Mouse (Mus musculus) limb, embryonic 13.5 days (tissue): ENCODE data around the gene Prr7. TPM values are rescaled to one million over a fixed set of nuclear protein-coding genes. Genes with fewer than 3 reads are reported as not detected.

ENCODE experiments used
- ATAC-seq: fragments of 200-750 bp; cut with Nextera tagmentation; 2 replicates; pipeline ENCODE4 v1.8.0; 2017; ENCODE audit warnings: low read depth, moderate number of reproducible peaks, moderate TSS enrichment; ENCODE audit not compliant: low FRiP score
- H3K27ac ChIP-seq: fragments of 300-500 bp; sonication (generic); 2 replicates; pipeline ENCODE4 v1.5.1; 2015; ENCODE audit warnings: inconsistent platforms, mild to moderate bottlenecking, moderate library complexity
- H3K27me3 ChIP-seq: fragments of 300-500 bp; sonication (generic); 2 replicates; pipeline ENCODE4 v1.6.1; 2015; ENCODE audit warnings: mild to moderate bottlenecking, inconsistent platforms
- H3K36me3 ChIP-seq: fragments of 300-500 bp; sonication (generic); 2 replicates; pipeline ENCODE4 v1.6.1; 2015; ENCODE audit warnings: inconsistent platforms, mild to moderate bottlenecking, moderate library complexity
- H3K4me1 ChIP-seq: fragments of 300-500 bp; sonication (generic); 2 replicates; pipeline ENCODE4 v1.6.1; 2015; ENCODE audit warnings: inconsistent platforms
- H3K4me2 ChIP-seq: fragments of 300-500 bp; sonication (generic); replicated peaks from 2 replicates; pipeline ENCODE4 v1.6.1; 2015; ENCODE audit warnings: inconsistent platforms, mild to moderate bottlenecking, moderate library complexity
- H3K4me3 ChIP-seq: fragments of 300-500 bp; sonication (generic); 2 replicates; pipeline ENCODE4 v1.5.1; 2015; ENCODE audit warnings: moderate library complexity, mild to moderate bottlenecking, inconsistent platforms
- H3K9ac ChIP-seq: fragments of 300-500 bp; sonication (generic); 2 replicates; pipeline ENCODE4 v1.6.1; 2015; ENCODE audit warnings: mild to moderate bottlenecking, inconsistent platforms
- H3K9me3 ChIP-seq: fragments of 300-500 bp; sonication (generic); 2 replicates; pipeline ENCODE4 v1.6.1; 2016; ENCODE audit warnings: inconsistent platforms
- WGBS: fragments of 180-500 bp; shearing (Covaris S2); methylation state at CpG from one replicate; pipeline ENCODE4 v1.1.7; 2015; 5-methylcytosine and 5-hydroxymethylcytosine counted together
- polyA plus RNA-seq: library from polyadenylated mRNA; unstranded; fragments of >200 nt; fragmentation: Nextera tagmentation; extraction: Ambion mirVana; gene quantifications from 2 replicates; pipeline ENCODE4 v1.2.1, GENCODE M21; 2015

Prr7 gene
- polyA plus RNA-seq, 1 experiment from 2014 or later, result 0.79 TPM

DNA sequence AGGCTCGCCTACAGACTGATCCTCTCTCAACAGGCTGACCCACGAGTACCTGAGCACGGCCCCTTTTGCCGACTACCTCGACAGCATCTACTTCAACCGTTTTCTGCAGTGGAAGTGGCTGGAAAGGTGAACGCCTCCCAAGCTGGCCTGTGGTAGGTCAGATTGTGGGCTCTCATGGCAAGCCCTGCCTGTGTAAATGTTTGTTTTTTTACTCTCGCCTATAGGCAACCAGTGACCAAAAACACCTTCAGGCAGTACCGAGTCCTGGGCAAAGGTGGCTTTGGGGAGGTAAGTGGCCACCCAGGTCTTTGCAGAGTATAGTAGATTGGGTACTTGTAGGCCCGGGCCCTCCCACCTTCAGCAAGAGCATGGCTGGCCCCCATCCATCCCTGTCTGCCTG, 12.8 kb upstream of the Prr7 start:
- H3K4me1 ChIP-seq, result peaks cover 20% of the 10 kb centered on the region
- peaks cover 73% of the 10 kb centered on the region for H3K36me3 ChIP-seq
- H3K4me2 ChIP-seq, result no peak overlapping the region
- H3K27me3 ChIP-seq, result no peaks in the 10 kb centered on the region
- no peak overlapping the region for H3K27ac ChIP-seq
- H3K9me3 ChIP-seq, result no peaks in the 10 kb centered on the region
- H3K9ac ChIP-seq, result no peak overlapping the region
- 92% methylated on average over 10 of the region's 10 CpGs for WGBS
- no peak overlapping the region for H3K4me3 ChIP-seq
- ATAC-seq, result no peak

DNA sequence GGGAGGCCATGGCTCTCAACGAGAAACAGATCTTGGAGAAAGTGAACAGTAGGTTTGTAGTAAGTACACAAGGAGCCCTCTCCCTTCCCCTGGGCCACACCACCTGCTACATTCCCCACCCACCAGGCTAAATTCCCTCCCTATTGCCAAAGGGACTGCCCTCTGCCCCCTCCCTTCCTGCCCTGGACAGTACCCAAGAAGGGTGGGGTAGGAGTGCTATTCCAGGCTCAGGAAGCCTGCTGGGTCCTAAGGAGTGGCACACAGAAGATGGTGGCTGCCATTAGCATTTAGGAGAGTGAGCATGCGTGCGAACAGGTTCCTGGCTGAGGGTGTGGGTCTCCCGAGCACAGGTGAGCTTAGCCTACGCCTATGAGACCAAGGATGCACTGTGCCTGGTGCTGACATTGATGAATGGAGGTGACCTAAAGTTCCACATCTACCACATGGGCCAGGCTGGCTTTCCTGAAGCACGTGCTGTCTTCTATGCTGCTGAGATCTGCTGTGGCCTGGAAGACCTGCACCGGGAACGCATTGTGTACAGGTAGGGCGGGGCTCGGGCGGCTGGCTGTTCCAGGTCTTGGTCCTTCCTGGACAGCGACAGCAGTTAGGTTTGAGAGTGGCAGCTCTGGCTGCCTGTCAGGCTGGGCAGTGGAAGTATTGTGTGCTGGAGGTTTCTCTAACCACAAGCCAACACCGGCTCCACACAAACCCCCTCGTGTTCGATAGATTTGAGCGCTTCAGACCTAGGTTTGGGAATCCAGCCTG, 12.1 kb upstream of the Prr7 start:
- ATAC-seq, result no peak
- no peak overlapping the region for H3K9ac ChIP-seq
- H3K27me3 ChIP-seq, result no peaks in the 10 kb centered on the region
- H3K27ac ChIP-seq, result no peak overlapping the region
- H3K4me1 ChIP-seq, result peaks cover 13% of the 10 kb centered on the region
- peaks cover 78% of the 10 kb centered on the region for H3K36me3 ChIP-seq
- H3K9me3 ChIP-seq, result no peaks in the 10 kb centered on the region
- no peak overlapping the region for H3K4me2 ChIP-seq
- H3K4me3 ChIP-seq, result no peak overlapping the region
- WGBS, result 95% methylated on average over 16 of the region's 16 CpGs

DNA sequence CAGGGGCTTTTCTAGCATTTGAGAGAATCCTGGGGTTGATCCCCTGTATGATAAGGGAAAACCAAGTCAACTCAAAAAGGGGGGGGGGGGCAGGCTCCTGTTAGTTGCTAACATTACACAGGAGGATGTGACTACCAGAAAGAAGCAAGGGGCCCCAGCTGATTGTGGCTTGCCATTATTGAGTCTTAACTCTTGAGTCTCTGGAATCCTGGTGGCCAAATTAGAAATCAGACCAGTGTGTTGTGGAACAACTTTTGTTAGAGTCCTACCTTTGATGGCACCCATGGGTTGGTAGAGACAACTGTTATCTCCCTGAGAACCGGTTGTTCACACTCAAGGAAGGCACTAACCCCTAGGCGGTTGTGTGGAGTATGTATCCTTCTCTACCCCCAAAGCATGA, 1.1 kb upstream of the Prr7 start:
- Histone ChIP-seq H3K27ac (no peak overlapping the region), H3K4me2 (no peak overlapping the region), H3K4me3 (no peak overlapping the region), H3K9ac (no peak overlapping the region), H3K27me3 (no peaks in the 10 kb centered on the region), H3K4me1 (peaks cover 29% of the 10 kb centered on the region), H3K9me3 (no peaks in the 10 kb centered on the region), H3K36me3 (peaks cover 42% of the 10 kb centered on the region)
- ATAC-seq, result no peak
- 43% methylated on average over 2 of the region's 2 CpGs for WGBS

DNA sequence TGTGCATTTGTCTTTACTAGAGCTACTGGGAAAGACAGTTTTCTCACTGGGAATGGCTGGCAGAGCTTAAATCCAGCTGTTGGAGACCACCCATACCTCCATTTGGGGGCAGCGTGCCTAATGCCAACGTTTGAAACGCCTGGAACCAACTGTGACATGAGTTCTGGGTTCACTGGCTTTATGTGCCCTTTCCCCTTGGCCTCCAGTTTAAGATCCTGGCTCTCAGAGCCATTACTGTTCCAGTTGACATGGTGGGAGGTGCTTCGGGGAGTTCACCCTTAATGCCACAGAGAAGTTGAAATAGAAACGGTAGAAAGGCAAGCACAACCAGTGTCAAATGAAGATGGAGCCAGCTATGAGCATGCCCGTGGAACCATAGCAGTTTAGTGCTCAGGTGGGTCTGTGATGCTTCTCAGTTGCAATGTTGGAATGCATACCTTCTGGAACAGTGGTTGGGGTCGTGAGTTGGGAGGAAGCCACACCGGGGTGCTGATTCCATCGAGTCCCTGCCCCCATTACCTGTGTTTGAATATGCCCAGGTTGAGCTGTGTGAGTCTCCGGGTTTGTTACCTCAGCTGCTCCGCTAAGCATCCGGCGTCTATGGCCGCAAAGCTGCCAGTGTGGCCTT, 554 bp upstream of the Prr7 start:
- ATAC-seq, result 0 out of 2 replicates have a peak, but pooled peaks have one; percentile 2
- H3K4me1 ChIP-seq, result peaks cover 30% of the 10 kb centered on the region
- peak overlapping the region; percentile 91 for H3K4me2 ChIP-seq
- 7% methylated on average over 14 of the region's 14 CpGs for WGBS
- peak overlapping the region; percentile 84 for H3K9ac ChIP-seq
- peak overlapping the region; percentile 48; the same call in 1 of the 2 replicates for H3K27ac ChIP-seq
- no peaks in the 10 kb centered on the region for H3K9me3 ChIP-seq
- peak overlapping the region; percentile 78 for H3K4me3 ChIP-seq
- H3K27me3 ChIP-seq, result no peaks in the 10 kb centered on the region
- H3K36me3 ChIP-seq, result peaks cover 37% of the 10 kb centered on the region

DNA sequence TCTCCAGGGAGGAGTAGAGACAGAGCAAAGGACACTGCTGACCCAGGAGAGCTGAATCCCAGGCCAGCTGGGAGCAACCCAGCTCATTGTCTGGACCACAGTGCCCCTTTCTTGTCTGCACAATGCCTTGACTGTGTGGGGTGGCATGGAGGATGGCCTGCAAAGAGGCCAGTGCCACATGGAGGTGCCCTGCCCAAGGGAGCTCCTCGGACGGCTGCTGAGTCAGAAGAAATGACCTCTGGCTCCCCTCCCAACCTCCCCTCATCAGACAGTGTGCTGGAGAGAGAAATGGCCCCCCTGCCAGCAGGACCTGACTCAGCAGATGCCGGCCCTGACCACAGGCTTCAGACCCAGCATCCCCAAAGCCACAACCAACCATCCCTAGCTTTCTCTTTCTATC, 1.1 kb downstream of the Prr7 start:
- H3K4me3 ChIP-seq, result peak overlapping the region; percentile 78
- peaks cover 20% of the 10 kb centered on the region for H3K36me3 ChIP-seq
- peak overlapping the region; percentile 91 for H3K4me2 ChIP-seq
- no peak for ATAC-seq
- H3K27me3 ChIP-seq, result no peaks in the 10 kb centered on the region
- no peak overlapping the region; the same call in 1 of the 2 replicates for H3K27ac ChIP-seq
- peak overlapping the region; percentile 84 for H3K9ac ChIP-seq
- H3K9me3 ChIP-seq, result no peaks in the 10 kb centered on the region
- peaks cover 31% of the 10 kb centered on the region for H3K4me1 ChIP-seq
- WGBS, result 11% methylated on average over 3 of the region's 3 CpGs

DNA sequence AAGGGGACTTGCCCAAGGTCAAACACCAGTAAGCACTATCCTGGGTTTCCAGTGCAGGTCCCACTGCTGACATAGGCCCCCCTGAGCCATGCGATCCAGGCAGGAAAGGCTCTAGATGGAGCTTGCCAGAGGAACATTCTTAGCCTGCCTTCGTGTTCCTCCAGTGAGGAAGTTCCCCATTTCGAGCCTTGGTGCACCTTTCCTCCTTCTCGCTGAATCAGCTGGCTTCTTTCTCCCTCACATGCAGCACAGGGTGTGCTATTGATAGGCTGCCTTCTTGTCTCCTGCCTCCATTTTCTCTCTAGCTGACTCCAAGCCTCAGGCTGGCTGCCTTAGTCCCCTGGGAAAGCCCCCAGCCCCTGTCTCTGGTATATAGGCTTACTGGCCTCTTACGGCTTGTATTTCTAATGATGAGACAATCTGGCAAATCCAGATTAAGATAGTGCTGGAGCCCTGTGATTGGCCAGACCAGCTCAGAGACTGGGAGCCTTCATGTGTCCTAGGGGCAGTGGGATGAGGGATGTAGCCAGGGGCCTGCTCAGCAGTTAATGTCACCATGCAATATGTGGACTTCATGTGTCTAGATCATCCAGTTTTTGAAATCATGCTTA, 1.9 kb downstream of the Prr7 start:
- WGBS, result 80% methylated on average over 5 of the region's 5 CpGs

DNA sequence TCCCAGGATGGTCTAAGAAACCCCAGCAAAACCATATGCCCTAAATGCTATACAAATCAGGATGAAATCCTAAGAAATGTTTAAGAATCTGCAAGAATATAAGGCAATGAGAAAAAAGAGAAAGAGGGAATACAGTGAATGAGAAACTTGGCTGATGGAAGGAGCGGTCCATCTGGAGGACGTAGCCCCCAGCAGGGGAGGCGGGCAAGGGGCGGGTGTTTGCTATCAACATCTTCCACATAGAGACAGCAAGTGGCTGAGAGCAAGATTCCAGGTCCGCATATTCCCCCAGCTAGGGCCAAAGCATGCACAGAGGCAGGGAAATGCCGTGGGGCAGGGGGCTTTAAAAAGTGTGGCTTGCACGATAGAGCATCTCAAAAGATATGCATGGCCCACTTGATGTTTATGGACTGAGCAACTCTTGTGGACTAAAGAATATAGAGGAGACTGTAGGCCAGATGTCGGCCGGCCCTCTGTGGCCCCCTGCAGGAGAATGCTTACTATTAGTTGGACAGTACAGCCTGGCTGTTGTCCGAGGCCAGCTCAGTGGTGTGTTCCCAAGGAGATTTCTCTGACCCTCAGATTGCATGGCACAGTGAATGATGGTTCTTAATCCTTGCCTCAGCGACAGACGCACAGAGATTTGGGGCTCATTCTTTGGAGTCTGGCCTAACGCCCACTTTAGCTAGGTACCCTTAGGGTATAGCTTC, 4.9 kb downstream of the Prr7 start:
- Histone ChIP-seq H3K9ac (0 out of 2 replicates have a peak overlapping the region, but pooled peaks have one; percentile 21), H3K4me1 (peaks cover 50% of the 10 kb centered on the region), H3K4me2 (no peak overlapping the region), H3K27ac (no peak overlapping the region), H3K4me3 (no peak overlapping the region), H3K27me3 (no peaks in the 10 kb centered on the region), H3K36me3 (peaks cover 7% of the 10 kb centered on the region), H3K9me3 (no peaks in the 10 kb centered on the region)
- ATAC-seq, result no peak
- 45% methylated on average over 13 of the region's 13 CpGs for WGBS

More for the DNA sequence above, 1.9 kb downstream of the Prr7 start:
- peaks cover 13% of the 10 kb centered on the region for H3K36me3 ChIP-seq
- H3K9me3 ChIP-seq, result no peaks in the 10 kb centered on the region
- peak overlapping the region; percentile 22; the same call in 1 of the 2 replicates for H3K27ac ChIP-seq
- ATAC-seq, result no peak
- peak overlapping the region; percentile 91; the same call in 1 of the 2 replicates for H3K4me2 ChIP-seq
- no peak overlapping the region for H3K4me3 ChIP-seq
- no peaks in the 10 kb centered on the region for H3K27me3 ChIP-seq
- peaks cover 38% of the 10 kb centered on the region for H3K4me1 ChIP-seq
- no peak overlapping the region for H3K9ac ChIP-seq

DNA sequence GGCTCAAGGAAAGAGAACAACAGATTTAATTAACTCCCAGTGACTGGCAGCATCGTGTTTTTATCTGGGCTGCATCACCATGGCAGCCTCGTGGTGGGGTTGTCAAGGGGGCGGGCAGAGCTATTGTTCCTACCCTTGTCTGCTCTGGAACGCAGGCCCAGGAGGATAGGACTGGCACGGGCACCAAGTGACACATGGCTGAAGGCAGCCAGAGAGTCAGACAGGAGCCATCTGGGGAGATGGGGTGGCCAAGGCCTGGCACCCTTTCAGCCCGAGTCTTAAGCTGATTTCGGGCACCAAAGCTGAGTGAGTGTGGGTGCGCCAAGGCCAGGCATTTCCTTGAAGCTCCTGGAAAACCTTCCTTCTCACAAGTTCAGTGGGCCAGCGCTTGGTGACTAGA, 6.3 kb downstream of the Prr7 start:
- peaks cover 21% of the 10 kb centered on the region for H3K36me3 ChIP-seq
- no peak overlapping the region for H3K9ac ChIP-seq
- H3K4me1 ChIP-seq, result peaks cover 54% of the 10 kb centered on the region
- H3K27me3 ChIP-seq, result no peaks in the 10 kb centered on the region
- H3K9me3 ChIP-seq, result no peaks in the 10 kb centered on the region
- 75% methylated on average over 9 of the region's 9 CpGs for WGBS
- H3K27ac ChIP-seq, result no peak overlapping the region
- no peak for ATAC-seq
- H3K4me2 ChIP-seq, result 0 out of 2 replicates have a peak overlapping the region, but pooled peaks have one; percentile 98
- no peak overlapping the region for H3K4me3 ChIP-seq

DNA sequence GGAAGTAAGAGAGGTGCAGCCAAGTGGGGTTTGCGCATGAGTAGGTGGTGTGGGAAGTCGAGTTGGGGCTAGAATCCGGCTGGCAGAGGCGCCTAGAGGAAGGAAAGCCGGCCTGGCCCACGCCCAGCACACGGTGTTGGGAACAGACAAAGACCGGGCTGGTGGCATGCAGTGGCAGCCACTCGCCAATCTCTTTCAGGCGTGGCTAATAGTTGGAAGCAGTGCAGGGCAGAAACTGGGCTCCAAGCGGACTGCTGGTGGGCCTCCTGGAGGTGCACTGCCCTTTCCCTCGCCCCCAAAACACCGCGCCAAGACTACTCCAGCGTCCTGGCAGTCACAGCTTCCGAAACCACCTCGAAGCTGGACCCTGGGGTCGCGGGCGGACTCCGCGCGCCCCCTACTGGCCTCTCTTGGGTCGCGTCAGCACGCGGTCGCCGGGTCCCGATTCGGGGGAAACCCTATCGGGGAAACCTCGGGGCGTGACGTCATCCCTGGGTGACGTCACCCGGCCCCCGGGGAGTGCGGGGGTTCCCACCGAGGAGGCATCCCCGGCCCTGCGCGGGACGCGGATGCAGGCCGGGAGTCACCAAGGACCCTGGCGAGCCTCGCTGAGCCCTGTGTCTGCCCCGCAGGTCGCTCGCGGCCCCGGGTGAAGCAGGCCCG, 7.2 kb downstream of the Prr7 start:
- Histone ChIP-seq H3K4me1 (peaks cover 45% of the 10 kb centered on the region), H3K36me3 (peaks cover 30% of the 10 kb centered on the region), H3K9ac (peak overlapping the region; percentile 81), H3K27me3 (no peaks in the 10 kb centered on the region), H3K4me3 (peak overlapping the region; percentile 63), H3K27ac (peak overlapping the region; percentile 48), H3K4me2 (peak overlapping the region; percentile 98), H3K9me3 (no peaks in the 10 kb centered on the region)
- 2% methylated on average over 49 of the region's 54 CpGs for WGBS
- peak; percentile 75 for ATAC-seq

DNA sequence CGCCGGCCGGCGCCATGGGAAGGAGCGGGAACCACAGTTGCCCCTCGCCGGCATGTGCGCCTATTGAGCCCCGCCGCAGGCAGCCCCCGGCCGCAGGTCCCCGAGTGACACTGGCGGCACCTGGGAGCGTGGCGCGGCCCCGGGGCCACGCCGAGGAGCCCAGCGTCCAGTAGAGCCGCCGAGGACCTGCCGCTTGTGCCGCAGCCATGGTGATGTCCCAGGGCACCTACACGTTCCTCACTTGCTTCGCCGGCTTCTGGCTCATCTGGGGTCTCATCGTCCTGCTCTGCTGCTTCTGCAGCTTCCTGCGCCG, 7.7 kb downstream of the Prr7 start:
- H3K27ac ChIP-seq, result peak overlapping the region; percentile 79
- peak overlapping the region; percentile 98 for H3K4me2 ChIP-seq
- peaks cover 35% of the 10 kb centered on the region for H3K36me3 ChIP-seq
- no peaks in the 10 kb centered on the region for H3K9me3 ChIP-seq
- peak overlapping the region; percentile 81 for H3K9ac ChIP-seq
- no peaks in the 10 kb centered on the region for H3K27me3 ChIP-seq
- H3K4me3 ChIP-seq, result peak overlapping the region; percentile 63
- under 1% methylated on average over 31 of the region's 31 CpGs for WGBS
- H3K4me1 ChIP-seq, result peaks cover 45% of the 10 kb centered on the region
- peak; percentile 18 for ATAC-seq

DNA sequence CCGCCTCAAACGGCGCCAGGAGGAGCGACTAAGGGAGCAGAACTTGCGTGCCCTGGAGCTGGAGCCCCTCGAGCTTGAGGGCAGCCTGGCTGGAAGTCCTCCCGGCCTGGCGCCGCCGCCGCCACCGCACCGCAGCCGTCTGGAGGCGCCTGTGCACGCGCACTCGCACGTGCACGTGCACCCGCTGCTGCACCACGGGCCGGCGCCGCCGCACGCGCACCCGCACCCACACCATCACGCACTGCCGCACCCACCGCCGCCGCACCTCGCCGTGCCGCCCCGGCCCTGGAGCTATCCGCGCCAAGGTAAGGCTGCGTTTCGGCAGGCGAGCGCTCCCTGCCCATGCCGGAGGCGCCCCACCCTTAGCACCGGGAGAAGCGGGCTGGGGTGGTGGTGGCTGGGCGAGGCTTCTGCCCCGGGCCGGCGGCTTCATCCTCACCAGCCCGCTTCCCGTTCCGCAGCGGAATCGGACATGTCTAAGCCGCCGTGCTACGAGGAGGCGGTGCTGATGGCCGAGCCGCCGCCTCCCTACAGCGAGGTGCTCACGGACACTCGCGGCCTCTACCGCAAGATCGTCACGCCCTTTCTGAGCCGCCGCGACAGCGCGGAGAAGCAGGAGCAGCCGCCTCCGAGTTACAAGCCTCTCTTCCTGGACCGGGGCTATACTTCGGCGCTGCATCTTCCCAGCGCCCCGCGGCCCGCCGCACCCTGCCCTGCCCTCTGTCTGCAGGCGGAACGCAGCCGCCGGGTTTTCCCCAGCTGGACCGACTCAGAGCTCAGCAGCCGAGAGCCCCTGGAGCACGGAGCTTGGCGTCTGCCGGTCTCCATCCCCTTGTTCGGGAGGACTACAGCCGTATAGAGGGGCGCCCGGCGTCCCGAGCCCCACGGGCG, 8.3 kb downstream of the Prr7 start:
- WGBS, result under 1% methylated on average over 99 of the region's 103 CpGs
- H3K4me1 ChIP-seq, result peaks cover 45% of the 10 kb centered on the region
- peak; percentile 44 for ATAC-seq

More for the DNA sequence above, 8.3 kb downstream of the Prr7 start:
- peak overlapping the region; percentile 81 for H3K9ac ChIP-seq
- no peaks in the 10 kb centered on the region for H3K9me3 ChIP-seq
- H3K4me2 ChIP-seq, result peak overlapping the region; percentile 98
- peak overlapping the region; percentile 79 for H3K27ac ChIP-seq
- no peaks in the 10 kb centered on the region for H3K27me3 ChIP-seq
- peak overlapping the region; percentile 63 for H3K4me3 ChIP-seq
- H3K36me3 ChIP-seq, result peaks cover 41% of the 10 kb centered on the region
